Mouse (Mus musculus) T-helper 17 cell (primary cell): ENCODE results near the gene Dusp14.

Experiments
- in situ Hi-C, 2 experiments: fragments of 300-600 bp; cut with MboI, MseI; formaldehyde crosslinking; loops; 1 replicate in 1 of 2; 2 replicates in 1 of 2; pipeline ENCODE4 v1.15.1; 2025; ENCODE audit warnings: high pct_unique_total_duplicates in 2 of 2

The Dusp14 gene

GRCm38 (mm10) chr11:84069034-84069370, at the start of gene Dusp14:
Gene Dusp14 (minus strand): TSS chr11:84069261.
- in situ Hi-C loops: no loop called here

DNA sequence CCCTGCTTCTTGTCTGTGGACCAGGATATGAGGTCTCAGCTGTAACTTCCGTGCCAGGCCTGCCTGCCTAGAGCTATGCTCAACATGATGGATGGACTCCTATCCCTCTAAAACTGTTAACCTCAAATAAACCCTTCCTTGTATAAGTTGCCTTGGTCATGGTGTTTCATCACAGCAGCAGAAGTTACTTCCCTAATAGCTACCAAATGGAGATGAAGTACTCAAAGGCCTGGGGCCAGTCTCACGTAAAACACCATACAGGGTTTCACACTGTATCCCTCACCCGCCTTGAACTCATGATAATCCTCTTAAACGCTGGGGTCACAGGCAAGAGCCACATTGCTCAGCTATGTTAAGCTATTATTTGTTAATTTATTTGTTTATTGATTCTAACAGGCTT, 48.4 kb upstream of the Dusp14 start:
- in situ Hi-C loops: no loop called here

GRCm38 (mm10) chr11:84116221-84116620, 47.2 kb upstream of the Dusp14 start:
- in situ Hi-C loops: no loop called here

- in situ Hi-C loops: no loop called here
These were observed 46.6 kb upstream of the Dusp14 start for GRCm38 (mm10) chr11:84115646-84116045.

GRCm38 (mm10) chr11:84113623-84114022, 44.6 kb upstream of the Dusp14 start:
- in situ Hi-C loops: no loop called here

DNA sequence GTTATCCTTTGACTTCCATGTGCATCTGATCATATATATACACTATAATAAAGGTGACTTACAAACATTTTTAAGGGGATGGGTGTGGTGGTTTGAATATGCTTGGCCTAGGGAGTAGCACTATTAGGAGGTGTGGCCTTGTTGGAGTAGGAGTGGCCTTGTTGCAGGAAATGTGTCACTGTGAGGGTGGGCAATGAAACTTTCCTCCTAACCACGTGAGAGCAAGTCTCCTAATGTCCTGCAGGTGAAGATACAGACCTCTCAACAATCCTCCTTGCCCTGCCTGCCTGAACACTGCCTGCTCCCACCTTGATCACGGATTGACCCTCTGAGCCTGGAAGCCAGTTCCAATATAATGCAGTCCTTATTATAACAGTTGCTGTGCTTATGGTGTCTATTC, 38.1 kb upstream of the Dusp14 start:
- in situ Hi-C loops: no loop called here

DNA sequence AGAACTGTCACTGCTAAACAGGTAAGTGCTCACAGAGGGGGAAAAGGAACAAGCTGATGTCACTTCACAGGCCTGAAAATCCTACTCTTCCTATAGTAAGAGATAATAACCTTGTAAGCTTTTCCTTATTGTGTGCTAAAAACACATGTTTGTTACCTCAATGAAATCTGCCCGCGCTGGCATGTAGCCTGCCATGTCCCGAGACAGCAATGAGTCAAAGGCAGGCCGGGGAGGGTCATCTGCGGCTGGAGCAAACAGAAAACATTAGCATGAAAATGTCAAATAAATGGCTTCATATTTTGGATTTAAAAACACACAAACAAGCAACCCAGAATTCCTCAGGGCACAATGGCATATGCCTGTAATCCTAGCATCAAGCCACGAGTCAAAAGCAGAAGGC, 35.0 kb upstream of the Dusp14 start:
- in situ Hi-C loops: no loop called here

DNA sequence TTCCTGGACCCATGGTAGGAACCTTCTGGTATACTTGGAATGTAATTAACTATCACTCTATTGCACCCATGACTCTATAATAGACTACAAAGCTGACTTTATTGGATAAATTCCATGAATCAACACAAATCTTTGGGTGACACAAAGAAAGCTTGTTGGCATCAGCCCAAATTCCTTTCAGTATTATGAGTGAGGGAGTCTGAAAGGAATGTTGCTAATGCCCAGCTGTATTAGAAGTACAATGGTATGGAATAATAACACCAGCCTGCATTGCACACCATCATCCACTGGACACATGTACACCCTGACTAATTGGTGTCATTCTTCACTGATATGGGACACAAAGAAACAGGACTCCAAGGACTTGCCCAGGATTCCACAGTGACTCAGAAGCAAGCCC, 32.1 kb upstream of the Dusp14 start:
- in situ Hi-C loops: no loop called here

GRCm38 (mm10) chr11:84097251-84097998, 28.4 kb upstream of the Dusp14 start:
- in situ Hi-C loops: no loop called here

DNA sequence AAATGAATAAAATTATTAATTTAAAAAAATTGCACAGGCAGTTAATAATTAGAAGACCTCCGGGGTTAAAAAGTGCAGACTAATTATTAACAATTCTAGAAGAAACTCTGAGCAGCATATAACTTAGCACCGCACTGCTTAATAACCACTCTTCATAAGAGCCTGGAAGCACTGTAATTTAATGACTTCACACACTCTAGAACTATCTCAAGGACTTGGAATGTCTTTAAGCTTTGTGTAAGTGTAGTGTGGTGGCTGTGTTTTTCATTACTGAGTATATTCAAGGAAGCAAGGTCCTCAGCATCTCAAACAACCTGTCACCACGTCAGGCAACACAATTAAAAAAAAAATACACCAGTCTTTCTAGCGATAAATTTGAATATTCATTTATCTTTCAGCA, 26.0 kb upstream of the Dusp14 start:
- in situ Hi-C loops: no loop called here

- in situ Hi-C loops: no loop called here
These were observed 21.5 kb upstream of the Dusp14 start for GRCm38 (mm10) chr11:84090572-84090971.

DNA sequence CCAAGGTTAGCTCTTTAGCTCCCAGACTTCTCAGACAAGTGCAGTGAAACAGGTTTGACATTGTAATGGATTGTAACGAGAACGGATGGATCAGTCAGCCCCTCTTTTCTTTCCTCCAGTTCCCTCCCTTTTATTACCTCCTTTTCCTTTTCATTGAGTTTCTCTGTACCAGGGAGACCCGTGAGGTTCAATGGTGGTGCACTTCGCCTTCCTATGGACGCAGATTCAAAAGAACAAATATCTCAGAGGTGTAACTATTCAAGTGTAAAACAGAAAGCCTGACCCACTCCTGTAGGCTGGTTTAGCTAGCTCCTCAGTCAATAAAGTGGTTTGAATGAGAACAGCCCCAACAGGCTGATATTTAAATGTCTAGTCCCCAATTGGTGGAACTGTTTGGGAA, 12.8 kb upstream of the Dusp14 start:
- in situ Hi-C loops: no loop called here

GRCm38 (mm10) chr11:84080327-84080726, 11.3 kb upstream of the Dusp14 start:
- in situ Hi-C loops: no loop called here

- in situ Hi-C loops: no loop called here
These were observed 10.8 kb upstream of the Dusp14 start for GRCm38 (mm10) chr11:84079887-84080286.

DNA sequence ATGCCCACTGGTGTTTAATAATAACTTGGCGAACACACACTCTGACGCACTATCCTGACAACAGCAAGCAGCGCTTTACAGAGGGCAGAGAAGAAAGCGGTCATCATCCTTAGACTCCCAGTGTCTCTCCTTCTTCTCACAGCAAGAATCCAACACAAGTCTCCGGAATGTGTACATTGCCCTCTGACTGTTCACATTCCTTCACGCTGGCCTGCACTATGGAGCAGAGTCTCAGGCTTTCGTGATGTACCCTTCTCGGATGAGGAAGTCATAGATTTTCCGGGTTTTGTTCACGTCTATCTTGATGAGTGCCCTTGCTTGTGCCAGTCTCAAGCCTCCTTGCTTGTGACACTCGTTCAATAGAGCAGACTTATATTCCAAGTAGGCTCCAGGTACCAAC, 10.3 kb upstream of the Dusp14 start:
- in situ Hi-C loops: no loop called here

DNA sequence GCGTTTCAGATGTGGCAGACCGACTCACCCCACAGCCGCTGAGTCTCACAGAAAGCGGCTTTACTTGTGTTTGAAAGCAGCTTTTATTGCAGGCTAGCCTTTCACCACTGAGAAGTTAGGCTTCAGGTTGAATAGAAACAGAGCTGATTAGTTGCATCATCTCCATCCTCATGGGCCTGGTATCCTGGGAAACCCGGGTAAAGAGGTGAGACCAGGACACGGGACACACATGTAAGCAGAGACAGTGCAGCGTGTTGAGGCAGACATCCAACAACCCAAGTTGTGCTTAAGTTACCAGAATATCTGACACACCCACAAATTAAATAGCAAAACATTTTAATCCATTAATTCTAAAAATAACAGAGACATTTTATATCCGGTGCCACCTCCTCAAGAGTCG, 9.5 kb upstream of the Dusp14 start:
- in situ Hi-C loops: no loop called here

GRCm38 (mm10) chr11:84077008-84077407, 7.9 kb upstream of the Dusp14 start:
- in situ Hi-C loops: no loop called here

DNA sequence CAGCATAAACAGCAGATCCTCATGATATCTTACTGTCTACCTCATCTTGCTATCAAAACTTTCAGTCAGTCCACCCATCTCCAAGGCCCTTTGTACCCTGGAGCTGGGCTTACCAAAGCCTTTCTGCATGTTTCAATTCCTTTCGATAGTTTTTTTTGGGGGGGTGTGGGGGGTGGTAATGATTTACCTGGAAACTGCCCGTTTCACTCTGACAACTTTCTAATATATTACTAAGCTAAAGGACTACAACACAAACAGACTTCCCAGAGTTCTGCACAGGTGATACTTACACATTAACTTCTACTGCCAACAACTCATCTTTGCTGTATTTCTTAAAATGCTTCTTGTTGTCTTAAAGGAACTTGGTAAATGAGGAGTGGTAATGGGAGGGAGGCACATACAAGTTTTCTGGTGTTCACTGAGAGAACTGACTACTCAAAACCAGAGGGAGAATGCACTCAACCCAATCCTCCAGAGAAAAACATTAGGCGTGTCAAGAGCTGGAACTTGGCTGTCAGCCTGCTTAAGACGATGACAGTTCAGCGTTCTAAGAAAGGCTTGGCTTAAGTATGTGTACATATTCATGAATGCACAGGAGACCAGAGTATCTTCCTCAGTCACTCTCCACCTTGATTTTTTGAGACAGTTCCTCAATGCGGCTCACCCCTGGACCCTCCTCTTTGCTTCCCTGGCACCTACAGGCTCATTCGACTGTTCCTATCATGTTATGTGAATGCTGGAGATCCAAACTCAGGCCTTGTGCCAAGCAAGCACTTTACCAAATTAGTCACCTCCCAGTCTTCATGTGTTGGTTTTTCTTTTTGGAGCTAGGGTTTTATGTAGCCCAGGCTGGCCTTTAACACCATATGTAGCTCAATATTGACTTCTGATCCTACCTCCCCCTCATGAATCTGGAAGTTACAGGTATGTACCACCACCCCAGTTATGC, 5.0 kb upstream of the Dusp14 start:
- in situ Hi-C loops: loop anchor here in 1 of 2 experiments (5.0 kb wide), 1 partner anchor 53 kb away; the partner anchor contains the start of genes Acaca and Tada2a

- in situ Hi-C loops: loop anchor here in 1 of 2 experiments (5.0 kb wide), 1 partner anchor 54 kb away; the partner anchor contains the start of genes Acaca and Tada2a
These were observed 4.0 kb upstream of the Dusp14 start for GRCm38 (mm10) chr11:84072904-84073651.

- in situ Hi-C loops: no loop called here
These were observed 649 bp downstream of the Dusp14 start for GRCm38 (mm10) chr11:84068191-84069033.

DNA sequence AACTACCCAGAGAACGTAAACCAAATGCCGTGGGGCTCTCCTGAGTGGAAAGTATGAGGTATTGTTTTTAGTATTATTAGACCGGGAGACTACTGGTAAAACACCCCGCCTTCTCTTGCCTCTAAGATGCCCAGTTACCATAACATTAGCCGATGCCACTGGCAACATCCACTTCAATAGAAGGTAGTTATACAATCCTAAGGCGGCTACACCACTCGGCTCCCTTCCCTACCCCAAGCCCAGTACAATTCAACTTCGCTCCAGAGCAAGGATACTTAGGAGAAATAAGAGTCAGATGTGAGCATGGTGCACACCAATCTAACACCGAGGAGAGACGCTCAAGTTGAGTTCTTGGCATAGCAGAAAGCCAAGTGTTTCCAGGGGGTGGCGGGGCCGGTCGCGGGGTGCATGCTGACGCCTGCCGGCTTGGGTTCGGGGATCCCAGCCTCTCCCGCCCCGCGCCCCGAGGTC, 1.3 kb downstream of the Dusp14 start:
- in situ Hi-C loops: no loop called here
